Mouse (Mus musculus) right cerebral cortex, postnatal 25 days (tissue): ENCODE data around the gene Adgrf2.

Source experiments
- DNase-seq: peaks from one replicate; pipeline ENCODE4 v3.0.0; 2022

Gene Adgrf2

GRCm38 (mm10) chr17:42741801-42742217 lies at the start of gene Adgrf2:
Gene Adgrf2 (minus strand): TSS chr17:42742179.
- DNase-seq = no peak

DNA sequence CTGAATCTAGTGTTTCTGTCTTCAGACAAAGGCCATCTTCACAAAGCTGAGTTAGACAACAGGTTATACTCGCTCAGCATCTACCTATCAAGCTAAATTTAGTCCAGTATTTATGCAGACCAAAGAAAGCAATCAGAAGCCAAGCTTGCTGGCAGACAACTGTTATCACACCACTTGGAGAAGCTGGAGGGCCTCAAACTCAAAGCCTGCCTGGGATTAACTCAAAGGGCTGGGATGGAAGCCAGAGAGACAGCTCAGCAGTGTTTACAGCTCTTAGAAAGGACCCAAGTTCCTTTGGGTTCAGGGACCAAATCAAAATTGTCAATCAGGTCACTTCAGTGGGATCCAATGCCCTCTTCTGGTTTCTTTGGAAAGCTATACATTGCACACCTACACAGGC lies 48.8 kb upstream of the Adgrf2 start:
- no peak for DNase-seq

- DNase-seq = no peak
These were observed 47.7 kb upstream of the Adgrf2 start for GRCm38 (mm10) chr17:42789723-42790122.

- no peak for DNase-seq
These were observed 46.9 kb upstream of the Adgrf2 start for GRCm38 (mm10) chr17:42788686-42789453.

DNA sequence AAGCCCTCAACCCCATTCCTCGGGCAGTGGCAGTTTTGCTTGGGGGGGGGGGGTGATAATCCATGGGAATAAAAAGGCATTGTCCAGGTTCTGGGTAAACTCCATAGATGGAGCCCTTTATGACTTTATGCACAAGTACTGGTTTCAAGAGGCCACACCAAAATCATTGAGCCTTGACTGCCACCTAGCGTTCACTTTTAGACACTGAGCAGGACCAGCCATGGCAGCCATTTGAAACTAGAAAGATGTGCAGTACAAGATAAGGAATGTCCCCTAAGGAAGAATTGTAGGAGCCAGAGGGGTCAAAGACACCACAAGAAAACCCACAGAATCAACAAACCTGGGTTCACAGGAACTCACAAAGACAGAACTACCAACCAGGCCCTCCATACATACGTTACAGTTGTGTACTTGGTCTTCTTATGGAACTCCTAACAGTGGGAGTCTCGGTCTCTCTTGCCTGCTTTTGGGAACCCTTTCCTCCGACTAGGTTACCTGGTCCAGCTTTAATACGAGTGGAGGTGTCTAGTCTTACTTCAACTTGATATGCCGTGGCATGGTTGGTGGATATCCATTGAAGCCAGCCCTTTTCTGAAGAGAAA lies 40.3 kb upstream of the Adgrf2 start:
- peak; percentile 67 for DNase-seq

DNA sequence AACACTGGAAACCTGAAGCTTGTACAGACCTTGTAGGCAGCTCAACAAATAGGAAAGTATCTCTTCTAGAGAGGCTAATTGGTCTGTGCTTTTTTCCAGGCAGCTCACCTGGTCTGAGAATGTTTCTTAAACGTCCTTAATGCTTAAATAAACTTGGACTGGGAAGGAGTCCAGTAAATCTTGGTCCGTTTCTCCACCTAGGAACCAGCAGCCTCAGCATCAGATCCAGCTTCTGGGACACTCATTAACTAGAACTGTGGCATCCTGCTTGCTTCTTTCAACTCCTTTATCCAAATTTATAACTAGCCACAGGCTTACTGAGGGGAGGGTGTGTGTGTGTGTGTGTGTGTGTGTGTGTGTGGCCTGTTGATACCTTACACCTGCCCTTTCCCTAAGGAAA lies 11.8 kb upstream of the Adgrf2 start:
- DNase-seq = no peak

- no peak for DNase-seq
These were observed 10.2 kb upstream of the Adgrf2 start for GRCm38 (mm10) chr17:42752173-42752572.

DNA sequence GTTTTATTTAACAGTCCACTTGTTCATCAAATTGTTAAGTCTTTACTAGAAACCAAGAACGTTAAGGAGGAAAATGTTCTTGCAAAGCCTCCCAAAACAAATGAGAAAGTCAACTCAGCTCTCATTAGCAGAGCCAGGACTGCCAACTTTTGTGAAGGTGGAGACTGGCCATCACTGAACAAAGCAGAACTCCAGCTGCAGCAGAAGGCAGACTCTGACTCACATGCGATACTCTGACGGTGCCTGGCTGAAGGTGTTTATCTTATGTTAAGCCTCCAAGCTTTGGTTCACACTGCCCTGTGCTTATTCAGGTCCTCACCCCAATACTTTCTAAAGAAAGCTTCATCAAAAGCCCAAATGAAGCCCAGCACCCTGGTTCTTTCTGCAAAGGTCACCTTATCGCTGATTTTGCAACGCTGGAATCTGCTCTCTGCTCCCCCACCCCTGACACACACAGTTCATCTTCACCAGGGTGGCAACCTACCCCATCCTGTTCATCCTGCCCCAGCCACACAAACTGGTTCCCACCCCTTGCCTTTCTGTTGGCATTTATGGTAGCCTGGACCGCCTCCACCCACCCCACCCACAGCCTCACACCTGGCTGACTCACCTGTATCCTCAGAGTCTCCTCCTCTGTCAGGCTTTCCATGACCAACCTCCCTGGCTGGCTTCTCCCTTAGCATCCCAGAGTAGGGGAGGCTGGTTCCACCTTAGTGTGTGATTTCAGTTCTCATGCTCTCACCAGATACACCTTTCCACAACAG lies 3.9 kb upstream of the Adgrf2 start:
- DNase-seq = no peak

DNA sequence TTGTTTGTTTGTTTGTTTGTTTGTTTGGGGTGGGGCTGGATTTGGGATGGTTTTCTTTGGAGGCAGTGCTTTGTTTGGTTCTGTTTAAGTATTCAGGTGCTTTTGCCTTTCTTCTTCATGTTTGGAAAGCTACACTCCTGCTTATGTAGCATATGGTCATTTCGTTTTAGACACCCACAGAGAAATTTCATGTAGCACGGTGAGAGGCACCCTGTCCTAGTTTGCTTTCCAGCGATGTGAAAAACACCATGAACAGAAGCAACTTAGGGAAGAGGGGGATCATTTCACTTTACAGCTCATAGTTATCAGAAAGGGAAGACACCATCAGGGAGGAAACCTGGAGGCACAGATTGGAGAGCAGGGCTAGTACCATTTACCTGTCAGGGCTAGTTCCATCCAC lies 844 bp upstream of the Adgrf2 start:
- no peak for DNase-seq

- DNase-seq = no peak
These were observed 3.2 kb downstream of the Adgrf2 start for GRCm38 (mm10) chr17:42738794-42739193.

DNA sequence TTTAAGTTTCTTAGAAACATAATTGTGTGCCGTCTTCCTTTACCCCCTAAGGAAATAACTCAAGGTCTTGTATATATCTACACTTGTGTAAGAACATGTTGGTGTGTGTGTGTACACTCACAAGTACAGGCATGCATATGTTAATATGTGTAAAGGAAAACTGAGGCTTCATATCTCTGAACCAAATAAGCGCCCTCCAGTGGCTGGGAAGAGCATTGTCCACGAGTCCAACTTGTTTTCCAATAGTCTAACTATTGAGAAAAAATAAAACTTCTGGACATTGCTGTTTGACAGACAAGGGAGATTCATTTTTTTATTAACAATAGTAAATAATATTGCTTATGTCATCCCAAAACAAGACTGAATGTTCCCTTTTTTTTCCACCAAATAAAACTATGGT lies 24.8 kb downstream of the Adgrf2 start:
- no peak for DNase-seq

DNA sequence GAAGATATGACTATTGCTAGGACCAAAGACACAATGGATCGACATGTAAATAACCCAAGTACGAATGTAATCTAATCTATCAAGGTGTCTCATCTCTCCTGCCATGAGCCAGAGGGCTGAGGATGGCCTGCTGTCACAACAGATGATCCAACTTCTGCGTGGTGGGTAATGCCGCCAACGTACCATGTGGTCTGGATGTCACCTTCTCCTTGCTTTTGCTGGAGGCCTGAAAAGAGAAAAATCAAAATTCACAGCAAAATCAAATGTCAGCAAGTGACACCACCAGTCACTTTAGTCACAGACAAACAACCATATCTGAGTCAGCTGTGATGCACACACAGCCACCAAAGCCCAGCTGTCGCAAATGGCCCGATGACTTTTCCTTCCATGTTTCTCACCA lies 27.0 kb downstream of the Adgrf2 start:
- DNase-seq = no peak

DNA sequence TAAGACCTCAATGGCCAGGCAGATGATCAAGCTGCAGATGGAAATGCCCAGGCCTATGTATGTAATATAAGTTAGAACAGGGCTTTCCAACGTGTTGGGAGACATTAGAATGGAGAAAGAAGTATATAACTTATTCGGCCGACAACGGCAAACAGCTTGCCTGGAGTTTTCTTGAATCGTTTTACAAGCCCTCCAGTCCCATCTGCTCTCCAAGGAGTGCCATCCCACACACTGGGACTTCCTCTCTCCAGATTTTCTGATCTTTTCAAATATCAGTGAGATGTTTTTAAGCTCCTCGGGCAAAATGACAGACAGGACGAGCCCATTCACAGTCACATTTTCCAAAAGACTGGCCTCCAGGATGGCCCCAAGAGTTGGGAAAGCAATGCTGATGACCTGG lies 31.3 kb downstream of the Adgrf2 start:
- peak; percentile 26 for DNase-seq

GRCm38 (mm10) chr17:42705611-42706010 lies 36.4 kb downstream of the Adgrf2 start:
- DNase-seq = no peak

DNA sequence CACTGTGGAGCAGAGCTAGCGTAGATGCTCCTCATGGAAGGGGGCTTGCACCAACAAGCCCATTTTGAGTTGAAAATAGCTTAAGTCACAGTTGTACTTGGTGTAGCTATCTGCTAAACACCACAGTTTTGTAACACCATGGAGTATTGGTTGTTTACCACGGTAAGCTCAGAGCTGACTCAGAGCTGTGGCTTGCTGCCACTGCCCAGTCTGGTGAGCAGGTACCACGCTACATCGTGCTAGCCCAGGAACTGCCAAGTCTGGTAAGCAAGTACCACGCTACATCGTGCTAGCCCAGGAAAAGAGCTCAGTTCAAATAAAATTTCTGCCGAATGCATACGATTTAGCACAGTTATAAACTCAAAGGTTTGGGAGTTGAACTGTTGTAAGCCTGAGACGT lies 39.8 kb downstream of the Adgrf2 start:
- DNase-seq = no peak

- DNase-seq = no peak
These were observed 47.2 kb downstream of the Adgrf2 start for GRCm38 (mm10) chr17:42694730-42695129.

DNA sequence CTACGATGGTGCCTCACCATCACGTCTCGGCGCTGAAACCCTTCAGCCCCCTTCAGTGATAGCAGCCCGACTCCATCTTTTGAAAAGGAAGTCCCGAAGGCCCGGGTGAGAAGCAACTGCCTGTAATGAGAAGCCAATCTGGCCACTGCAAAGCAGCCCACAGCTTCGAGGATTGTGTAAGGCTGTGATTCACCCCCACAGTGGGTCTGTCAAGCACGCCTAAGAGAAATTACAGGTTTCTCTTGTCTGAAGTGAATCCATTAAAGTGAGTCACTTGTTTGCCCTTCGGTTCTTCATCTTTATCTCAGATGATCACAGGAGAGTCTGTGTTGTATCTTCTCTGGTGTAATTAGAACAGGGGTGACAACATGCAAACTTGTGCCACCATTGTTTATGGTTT lies 49.8 kb downstream of the Adgrf2 start, which contains the start of gene Adgrf4:
Adgrf4 (minus strand) TSS at position 149 of the 400 bp plus-strand sequence.
- no peak for DNase-seq

DNA sequence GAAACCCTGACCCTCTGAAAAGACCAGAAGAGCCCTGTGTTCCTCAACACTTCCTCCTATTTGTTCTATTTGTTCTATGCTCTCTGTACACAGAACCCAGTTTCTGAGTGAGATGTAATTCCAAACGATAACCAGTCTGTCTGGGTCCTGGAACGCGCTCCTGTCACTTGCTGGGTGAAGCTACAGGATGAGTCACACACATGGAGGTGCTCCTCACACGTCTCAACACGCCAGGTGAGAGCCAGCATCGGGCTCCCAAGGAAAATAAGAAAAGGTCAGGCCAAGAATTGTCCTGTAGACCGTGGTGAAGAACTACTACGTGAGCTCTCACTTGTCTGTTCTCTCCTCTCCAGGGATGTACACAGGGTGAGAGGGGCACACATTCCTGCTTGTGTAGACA lies 51.4 kb downstream of the Adgrf2 start:
- DNase-seq = no peak
